Mouse (Mus musculus) adrenal gland, adult 10 weeks (tissue): ENCODE data around the gene 1190007I07Rik. TPM values are rescaled to one million over a fixed set of nuclear protein-coding genes. Genes with fewer than 3 reads are reported as not detected.

Source experiments
- polyA plus RNA-seq: library from polyadenylated mRNA; stranded (reverse); fragments of 350-450 nt; fragmentation: Illumina TruSeq; extraction: RNeasy Lipid Tissue Mini Kit (QIAGEN cat#74804); gene quantifications from one replicate; pipeline ENCODE4 v1.2.3, GENCODE M21; 2014; ENCODE audit warnings: low read depth, low replicate concordance

Gene 1190007I07Rik
- polyA plus RNA-seq = 15.3 TPM

DNA sequence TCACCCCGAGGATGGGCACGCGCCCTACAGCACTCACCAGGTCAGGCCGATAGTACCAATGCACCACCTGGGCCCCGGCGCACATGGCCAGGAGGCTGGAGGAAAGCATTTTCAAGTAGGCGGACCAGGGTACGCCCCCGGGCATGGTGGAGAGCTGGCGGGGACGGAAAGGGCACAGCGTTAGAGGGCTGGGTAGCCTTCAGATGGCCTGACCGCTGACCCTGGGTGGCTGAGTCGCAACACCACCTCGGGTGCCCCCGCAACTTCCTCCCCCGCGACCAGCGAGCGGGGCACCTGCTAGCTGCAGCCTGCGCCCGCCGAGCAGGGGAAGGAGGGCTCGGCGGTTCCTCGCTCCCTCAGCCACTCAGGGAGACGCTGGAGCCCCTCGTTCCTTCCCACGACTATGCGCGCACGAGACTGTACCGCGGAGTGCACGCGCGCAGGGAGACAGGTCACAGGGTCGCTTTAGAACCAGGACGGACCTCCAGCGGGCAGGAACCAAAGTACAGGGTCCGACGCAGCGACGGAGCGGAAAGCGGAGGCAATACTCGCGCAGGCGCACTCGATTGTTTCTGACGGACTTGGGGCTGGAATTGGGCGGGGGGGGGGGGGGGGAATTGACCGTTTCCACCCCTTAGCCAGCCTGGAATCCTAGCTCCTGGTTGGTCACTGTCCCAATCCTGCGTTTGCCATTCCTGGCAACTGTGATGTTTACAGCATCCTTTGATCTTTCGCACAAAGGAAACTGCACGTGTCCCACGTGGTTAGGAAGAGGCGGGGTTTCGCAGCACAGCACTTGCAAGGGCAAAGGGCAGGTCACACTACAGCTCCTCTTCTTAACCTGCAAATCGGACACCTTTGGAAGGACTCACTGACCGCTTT, at the start of gene 1190007I07Rik:
Gene 1190007I07Rik (minus strand): TSS at position 558 of the 882 bp plus-strand sequence.

DNA sequence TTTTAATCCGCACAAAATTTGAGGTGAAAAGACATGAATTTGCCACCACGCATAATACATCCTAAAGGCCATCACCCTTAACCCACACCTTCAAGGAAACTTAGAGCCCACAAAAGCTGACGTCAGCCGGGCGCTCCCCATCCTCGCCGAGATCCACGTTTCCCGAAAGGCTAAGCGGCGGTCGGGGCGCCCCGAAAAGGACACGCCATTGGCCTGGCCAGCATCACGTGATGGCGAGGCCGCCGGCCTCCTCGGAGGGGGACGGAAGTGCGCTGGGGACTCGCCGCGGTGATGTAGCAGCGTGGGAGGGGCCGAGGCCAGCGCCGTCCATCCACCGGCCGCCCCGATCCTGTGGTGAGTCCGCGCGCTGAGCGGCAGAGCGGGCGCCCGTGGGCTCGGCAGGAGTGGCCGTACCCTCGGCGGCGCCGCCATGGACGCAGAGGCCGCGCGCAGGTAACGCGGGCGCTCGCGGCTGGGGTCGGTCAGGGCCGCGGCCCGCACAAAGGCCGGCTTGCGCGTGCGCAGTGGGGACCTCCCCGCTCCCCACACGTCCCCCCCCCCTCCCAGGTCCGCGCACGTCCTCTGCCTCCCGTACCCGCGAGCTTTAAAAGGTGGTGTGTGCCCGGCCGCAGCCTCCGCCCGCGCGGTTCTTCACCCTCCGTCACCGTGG, 6.7 kb upstream of the 1190007I07Rik start, which contains the start of gene Tdg:
Gene Tdg (plus strand): TSS at position 243 of the 670 bp plus-strand sequence.

Other genes starting within 250 kb of the 1190007I07Rik start
- not detected for gene Gm1553, start 130.6 kb downstream of the 1190007I07Rik start, polyA plus RNA-seq
- gene Tdg, start 6.6 kb upstream of the 1190007I07Rik start, polyA plus RNA-seq = 30.9 TPM
- gene Glt8d2, start 67.4 kb upstream of the 1190007I07Rik start, polyA plus RNA-seq = 2.4 TPM
- 103 TPM for gene Hcfc2, start 72.9 kb upstream of the 1190007I07Rik start, polyA plus RNA-seq
- 32.2 TPM for gene Nfyb, start 140.9 kb upstream of the 1190007I07Rik start, polyA plus RNA-seq
- gene Txnrd1, start 210.7 kb upstream of the 1190007I07Rik start, polyA plus RNA-seq = 98.3 TPM
- not detected for gene Eid3, start 243.4 kb upstream of the 1190007I07Rik start, polyA plus RNA-seq